Mouse (Mus musculus): Measurements from ENCODE around the gene Apol6. TPM values are rescaled to one million over a fixed set of nuclear protein-coding genes. Genes with fewer than 3 reads are reported as not detected.
"Not testable (repeated sequence)": the region's sequence is repeated elsewhere in the genome, so short reads cannot be mapped to it uniquely, and the experiment has no call there.

Gene Apol6
- total RNA-seq, 2 experiments from 2014 or later: 3.6 to 5.1 TPM

GRCm38 (mm10) chr15:77029331-77029991 lies 15.1 kb upstream of the Apol6 start:
- no peak for DNase-seq (ENCODE audit: low spot score in 2 of 2)

DNA sequence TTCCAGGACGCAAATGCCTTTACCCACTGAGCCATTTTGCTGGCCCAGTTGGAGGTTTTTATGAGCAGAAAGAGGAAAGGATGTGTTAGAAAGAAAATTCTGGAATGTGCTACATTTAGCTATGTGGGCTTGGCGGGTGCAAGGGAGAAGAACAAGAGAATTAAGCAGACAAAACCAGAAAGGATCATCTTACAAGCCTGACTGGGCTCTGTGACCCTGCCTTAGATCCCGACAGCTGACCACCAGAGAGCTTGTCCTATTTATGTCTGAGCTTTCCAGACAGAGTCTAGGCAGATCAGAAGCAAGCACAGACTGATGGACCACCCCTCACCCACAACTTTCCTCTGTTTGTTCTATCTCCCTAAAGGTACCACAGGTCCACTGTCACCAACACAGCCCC lies 13.3 kb upstream of the Apol6 start:
- DNase-seq (ENCODE audit: low spot score in 2 of 2): no peak

DNA sequence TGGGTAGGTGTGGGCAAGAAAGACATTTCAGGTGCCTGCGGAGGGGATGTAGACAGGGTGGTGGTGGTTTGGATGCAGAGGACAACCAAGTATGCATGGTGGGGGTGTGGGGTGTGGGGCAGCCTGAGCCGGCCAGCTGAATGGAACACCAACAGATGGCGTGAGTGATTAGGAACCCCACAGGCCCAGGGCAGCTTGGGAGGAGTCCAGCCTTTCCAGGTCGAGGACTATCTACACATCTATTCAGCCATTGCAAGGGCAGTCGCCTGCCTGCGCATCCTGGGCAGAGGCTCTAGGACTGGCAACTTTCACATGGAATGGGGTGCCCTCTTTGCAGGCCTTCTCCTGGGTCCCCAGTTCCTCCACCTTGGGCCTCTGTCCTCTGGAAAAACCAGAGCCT lies 10.0 kb upstream of the Apol6 start:
- no peak for DNase-seq (ENCODE audit: low spot score in 2 of 2)

- DNase-seq (ENCODE audit: low spot score in 2 of 2): no peak
These were observed 8.9 kb upstream of the Apol6 start for GRCm38 (mm10) chr15:77035643-77036042.

DNA sequence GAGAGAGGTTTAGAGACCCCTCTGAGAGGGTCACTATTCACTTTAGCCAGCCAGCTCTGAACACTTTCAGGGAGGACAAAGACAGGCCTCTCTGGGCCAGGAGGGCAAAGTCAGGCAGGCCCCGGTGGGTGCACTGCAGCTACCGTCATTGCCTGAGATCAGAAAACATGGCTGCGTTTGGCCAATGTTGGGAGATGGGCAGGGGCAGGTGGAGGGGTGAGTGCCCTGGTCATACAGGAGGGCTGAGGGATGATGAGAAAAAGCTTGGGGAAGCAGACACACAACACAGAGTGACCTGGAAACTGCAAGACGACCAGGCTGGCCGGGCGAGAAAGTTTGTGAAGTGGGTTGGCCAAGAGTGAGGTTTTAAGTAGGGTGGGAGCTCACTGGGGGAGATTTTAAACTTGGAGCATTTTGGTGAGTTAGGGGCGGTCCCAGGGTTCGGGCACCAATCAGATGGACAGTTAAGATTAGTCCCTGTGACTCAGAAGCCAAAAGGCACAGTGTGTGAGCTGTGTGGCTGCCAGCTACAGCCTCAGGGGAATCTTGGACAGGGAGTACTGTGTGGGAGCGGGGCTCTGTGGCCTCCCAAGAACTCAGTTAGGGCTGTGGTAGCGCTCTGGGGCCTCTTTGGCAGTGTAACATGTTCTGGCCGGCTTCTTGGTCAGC lies 8.1 kb upstream of the Apol6 start:
- DNase-seq (ENCODE audit: low spot score in 2 of 2): peak in 1 of 2 experiments; percentile 31

DNA sequence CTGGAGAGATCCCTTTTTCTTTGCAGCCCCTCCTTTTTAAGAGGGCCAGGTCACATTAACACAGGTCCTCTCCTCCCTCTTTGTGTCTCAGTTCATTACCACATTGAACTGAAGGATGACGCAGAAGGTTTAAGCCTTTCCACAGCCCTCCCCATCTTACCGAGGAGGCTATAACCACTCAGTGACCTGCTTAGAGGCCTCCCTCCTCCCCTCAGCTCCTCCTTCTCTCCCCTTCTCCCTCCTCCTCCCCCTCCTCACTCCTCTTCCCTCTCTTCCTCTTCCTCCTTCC lies 7.6 kb upstream of the Apol6 start:
- no peak for DNase-seq (ENCODE audit: low spot score in 2 of 2)

DNA sequence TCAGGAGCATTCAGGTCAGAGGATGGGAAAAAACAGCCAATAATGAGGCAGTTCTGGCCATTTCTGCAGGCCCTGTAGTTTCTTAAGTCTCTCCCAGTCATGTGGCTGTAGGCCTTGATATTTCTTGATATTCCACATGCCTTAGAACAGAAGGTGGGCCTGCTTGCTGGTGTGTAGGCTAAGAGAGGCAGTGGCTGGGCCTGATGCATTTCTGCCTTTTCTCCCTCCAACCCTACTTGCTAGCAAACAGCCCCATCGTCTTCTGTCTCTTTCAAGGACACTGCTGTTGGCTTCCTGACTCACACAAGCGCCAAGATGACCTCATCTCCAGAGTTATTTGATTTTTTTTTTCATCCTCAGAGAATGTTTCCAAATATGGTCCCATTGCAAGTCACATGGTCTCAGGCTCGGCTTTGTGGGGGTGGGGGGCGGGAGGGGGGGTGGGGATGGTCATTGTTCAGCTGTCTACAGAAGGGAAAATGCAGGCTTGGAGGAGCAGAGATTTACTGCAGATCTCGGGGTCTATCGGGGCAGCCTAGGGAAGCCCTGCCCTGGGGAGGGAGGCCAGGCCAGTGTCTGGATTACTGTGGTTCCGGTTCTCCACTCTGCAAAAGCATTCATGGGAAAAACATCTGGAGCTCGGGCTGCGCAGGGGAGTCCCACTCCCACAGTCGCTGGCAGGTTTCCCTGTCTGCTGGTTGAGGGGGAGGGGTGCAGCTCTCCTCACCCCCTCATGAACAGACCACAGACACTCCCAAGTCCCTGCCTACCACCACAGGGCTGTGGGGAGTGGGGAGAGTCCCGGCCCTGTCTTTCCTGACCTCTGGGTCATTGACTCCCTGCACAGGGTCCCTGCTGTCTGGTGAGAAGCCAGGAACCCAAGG lies 7.0 kb upstream of the Apol6 start:
- peak in 1 of 2 experiments; percentile 30 for DNase-seq (ENCODE audit: low spot score in 2 of 2)

DNA sequence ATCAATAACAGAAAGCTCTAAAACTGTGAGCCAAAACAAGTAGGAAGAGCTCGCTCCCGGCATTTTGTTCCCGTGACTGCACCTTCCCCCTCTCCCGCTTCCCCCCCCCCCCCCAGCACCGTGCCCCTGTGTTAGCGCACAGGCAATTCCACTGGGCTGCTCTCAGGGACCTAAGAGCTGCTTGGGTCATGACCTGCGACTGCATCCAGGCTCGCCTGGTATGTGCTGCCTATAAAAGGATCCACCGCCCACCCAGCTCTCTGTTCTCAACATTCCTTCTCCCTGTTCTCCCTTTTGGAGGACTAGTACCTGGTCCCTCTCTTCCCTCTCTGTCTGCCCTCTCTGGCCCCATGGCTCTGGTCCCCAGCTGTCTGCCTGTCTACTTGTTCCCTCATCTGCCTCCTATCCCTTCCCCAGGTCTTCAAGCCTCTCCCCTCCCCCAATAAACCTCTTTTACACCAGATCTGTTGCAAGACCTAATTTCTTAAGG lies 5.3 kb upstream of the Apol6 start:
- no peak for DNase-seq (ENCODE audit: low spot score in 2 of 2)

- no peak for DNase-seq (ENCODE audit: low spot score in 2 of 2)
These were observed 3.7 kb upstream of the Apol6 start for GRCm38 (mm10) chr15:77040784-77041183.

DNA sequence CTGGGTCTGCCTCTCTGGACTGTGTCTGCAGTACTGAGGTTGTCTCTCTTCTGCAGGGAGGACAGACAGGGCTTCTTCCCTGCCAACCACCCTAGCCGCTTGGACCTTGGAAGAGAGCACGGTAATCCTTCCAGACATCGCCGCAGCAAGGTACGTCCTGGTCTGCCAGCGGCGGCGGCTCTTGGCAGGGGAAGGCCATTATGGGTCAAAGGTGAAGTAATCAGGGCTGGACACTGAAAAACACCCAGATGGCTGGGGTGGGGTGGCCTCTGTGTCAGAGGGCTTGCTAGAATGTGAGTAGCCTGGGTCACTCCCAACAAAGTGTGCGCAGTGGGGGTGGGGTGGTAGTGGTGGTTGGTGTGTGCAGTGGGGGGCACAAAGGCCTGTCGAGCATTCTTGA lies 1.1 kb downstream of the Apol6 start:
- no peak for DNase-seq (ENCODE audit: low spot score in 2 of 2)

- DNase-seq (ENCODE audit: low spot score in 2 of 2): no peak
These were observed 6.0 kb downstream of the Apol6 start, which contains the start of gene Mb for GRCm38 (mm10) chr15:77050570-77050969. Mb (minus strand) TSS chr15:77050670.

GRCm38 (mm10) chr15:77052176-77052575 lies 7.6 kb downstream of the Apol6 start:
- no peak for DNase-seq (ENCODE audit: low spot score in 2 of 2)

- no peak for DNase-seq (ENCODE audit: low spot score in 2 of 2)
These were observed 8.5 kb downstream of the Apol6 start for GRCm38 (mm10) chr15:77053021-77053420.

GRCm38 (mm10) chr15:77054611-77055175 lies 10.2 kb downstream of the Apol6 start:
- DNase-seq (ENCODE audit: low spot score in 2 of 2): no peak

GRCm38 (mm10) chr15:77056001-77056790 lies 11.7 kb downstream of the Apol6 start:
- DNase-seq (ENCODE audit: low spot score in 2 of 2): no peak

GRCm38 (mm10) chr15:77056791-77057051 lies 12.2 kb downstream of the Apol6 start:
- DNase-seq (ENCODE audit: low spot score in 2 of 2): no peak

DNA sequence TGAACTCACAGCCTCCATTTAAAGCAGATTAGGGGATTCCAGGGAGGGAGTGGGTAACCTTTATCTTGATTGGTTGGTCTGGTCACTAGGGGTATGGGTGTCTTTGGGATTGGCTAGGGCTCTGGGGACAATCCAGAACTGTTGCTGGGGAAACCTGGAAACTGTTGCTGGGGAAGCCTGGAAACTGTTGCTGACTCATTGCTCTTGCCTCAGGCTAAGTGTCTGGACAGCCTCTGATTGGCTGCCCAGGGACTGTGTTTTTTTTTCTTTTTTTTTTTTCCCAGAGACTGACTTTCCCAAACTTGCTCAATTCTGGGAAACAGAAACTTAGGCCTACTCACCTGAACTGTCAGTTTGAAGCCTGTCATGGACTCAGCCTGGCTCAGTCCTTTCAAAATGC lies 14.0 kb downstream of the Apol6 start:
- DNase-seq (ENCODE audit: low spot score in 2 of 2): no peak

GRCm38 (mm10) chr15:77059416-77059815 lies 14.9 kb downstream of the Apol6 start:
- not testable (repeated sequence) for DNase-seq (ENCODE audit: low spot score in 2 of 2)

DNA sequence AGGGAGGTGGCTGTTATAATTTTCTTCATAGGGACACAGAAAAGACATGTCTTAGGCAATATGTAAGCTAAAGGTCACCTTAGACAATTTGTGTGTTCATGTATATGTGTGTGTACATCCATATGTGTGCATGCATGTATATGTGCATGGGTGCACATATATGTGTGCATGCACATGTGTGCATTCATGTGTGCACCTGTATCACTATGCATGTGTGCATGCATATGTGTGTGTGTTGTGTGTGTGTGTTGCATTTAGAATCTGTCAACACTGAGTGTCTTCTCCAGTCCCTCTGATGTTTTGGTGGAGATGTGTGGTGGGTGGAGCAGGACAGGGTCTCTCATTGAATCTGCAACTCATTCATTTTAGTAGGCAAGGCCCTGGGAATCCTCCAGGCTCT lies 18.2 kb downstream of the Apol6 start:
- DNase-seq (ENCODE audit: low spot score in 2 of 2): no peak

DNA sequence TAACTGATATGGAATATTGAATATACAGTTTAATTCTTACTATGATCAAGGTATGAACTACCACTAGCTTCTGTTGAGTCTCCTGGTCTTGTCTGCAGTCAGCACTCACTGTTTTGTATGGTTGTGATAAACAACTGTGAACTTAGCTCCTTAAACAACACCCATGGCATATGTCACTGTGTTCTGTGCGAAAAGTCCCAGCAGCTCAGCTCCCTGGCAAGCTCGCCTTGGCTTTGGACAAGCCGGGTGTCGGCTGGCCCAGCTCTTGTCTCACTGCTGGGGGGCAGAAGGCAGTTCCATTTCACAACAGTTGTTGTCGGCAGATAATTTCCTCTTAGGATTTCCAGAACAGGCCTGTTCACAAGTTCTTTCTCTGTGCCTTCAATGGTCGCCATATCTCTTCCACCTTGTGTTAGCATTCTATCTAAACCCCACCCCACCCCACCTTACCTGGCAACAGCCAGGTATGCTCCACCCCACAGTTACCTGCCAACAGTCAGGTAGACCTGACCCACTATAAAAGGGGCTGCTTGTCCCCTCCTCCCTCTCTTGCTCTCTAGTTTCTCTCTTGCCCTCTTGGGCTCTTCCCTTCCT lies 20.8 kb downstream of the Apol6 start:
- no peak for DNase-seq (ENCODE audit: low spot score in 2 of 2)

DNA sequence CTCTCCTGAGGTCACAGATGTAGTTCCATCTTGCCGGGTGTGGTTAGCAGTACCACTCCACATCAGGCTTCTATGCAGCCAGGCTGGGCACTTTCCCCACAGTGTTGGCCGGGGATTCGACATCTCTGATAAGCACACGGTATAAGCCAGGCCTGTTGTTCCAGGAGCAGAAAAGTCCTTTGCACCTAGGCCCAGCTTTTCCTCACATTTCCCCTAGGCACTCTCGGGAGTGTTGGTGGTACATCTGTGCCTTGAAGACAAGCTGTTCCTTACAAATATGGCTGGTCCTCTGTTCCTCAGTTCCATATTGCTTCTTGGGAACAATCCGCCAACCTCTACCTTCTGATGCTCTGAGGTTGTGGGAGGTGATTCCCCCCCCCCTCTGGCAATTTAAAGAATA lies 21.7 kb downstream of the Apol6 start:
- DNase-seq (ENCODE audit: low spot score in 2 of 2): no peak
